Mouse (Mus musculus): ENCODE results near the gene Brinp3. TPM values are rescaled to one million over a fixed set of nuclear protein-coding genes. Genes with fewer than 3 reads are reported as not detected.
"Not testable (repeated sequence)": the region's sequence is repeated elsewhere in the genome, so short reads cannot be mapped to it uniquely, and the experiment has no call there.

The Brinp3 gene
- polyA plus RNA-seq, 1 experiment, result 1.1 TPM

GRCm38 (mm10) chr1:146719556-146719955 is 225.0 kb downstream of the Brinp3 start:
- no peaks in the 10 kb centered on the region for H3K79me2 ChIP-seq (ENCODE audit: control insufficient read depth, insufficient read depth)
- H3K27me3 ChIP-seq (ENCODE audit: control insufficient read depth, insufficient read depth, insufficient read length), result no peaks in the 10 kb centered on the region
- no peak overlapping the region for H3ac ChIP-seq (ENCODE audit: control insufficient read depth, insufficient read length, low read depth)
- no peaks in the 10 kb centered on the region for H3K36me3 ChIP-seq (ENCODE audit: control insufficient read depth, insufficient read depth)
- H3K4me3 ChIP-seq (ENCODE audit: insufficient read depth, poor library complexity, severe bottlenecking), result no peak overlapping the region
- no peak for TF ChIP-seq MYOD1 (IDR thresholded peaks at IDR 0.05; ENCODE audit: control insufficient read depth, insufficient read length, low read depth)
- no peak for TF ChIP-seq FOSL1 (IDR thresholded peaks at IDR 0.05; ENCODE audit: insufficient read depth, low read length, poor library complexity, severe bottlenecking)
- no peak for TF ChIP-seq CEBPB (IDR thresholded peaks at IDR 0.05; ENCODE audit: low read depth)
- TF ChIP-seq USF1 (IDR thresholded peaks at IDR 0.05; ENCODE audit: low read depth), result no peak
- TF ChIP-seq MYOG (IDR thresholded peaks at IDR 0.05; ENCODE audit: control insufficient read depth, extremely low read depth, insufficient read length), result no peak
- TF ChIP-seq MAX (IDR thresholded peaks at IDR 0.05), result no peak
- no peak for TF ChIP-seq CTCF (IDR thresholded peaks at IDR 0.05; ENCODE audit: control insufficient read depth, insufficient read depth, insufficient read length)
- no peaks in the 10 kb centered on the region for H3K79me3 ChIP-seq (ENCODE audit: low read depth)

GRCm38 (mm10) chr1:146724784-146725513 is 230.4 kb downstream of the Brinp3 start:
- H3K4me3 ChIP-seq (ENCODE audit: insufficient read depth, poor library complexity, severe bottlenecking), result not testable (repeated sequence)

GRCm38 (mm10) chr1:146751066-146751465 is 256.5 kb downstream of the Brinp3 start:
- H3K79me3 ChIP-seq (ENCODE audit: low read depth), result no peaks in the 10 kb centered on the region
- TF ChIP-seq MYOD1 (IDR thresholded peaks at IDR 0.05; ENCODE audit: control insufficient read depth, insufficient read length, low read depth) (no peak), CTCF (IDR thresholded peaks at IDR 0.05; ENCODE audit: control insufficient read depth, insufficient read depth, insufficient read length) (no peak), USF1 (IDR thresholded peaks at IDR 0.05; ENCODE audit: low read depth) (no peak), FOSL1 (IDR thresholded peaks at IDR 0.05; ENCODE audit: insufficient read depth, low read length, poor library complexity, severe bottlenecking) (no peak), MYOG (IDR thresholded peaks at IDR 0.05; ENCODE audit: control insufficient read depth, extremely low read depth, insufficient read length) (no peak), CEBPB (IDR thresholded peaks at IDR 0.05; ENCODE audit: low read depth) (no peak), MAX (IDR thresholded peaks at IDR 0.05) (no peak)
- H3K36me3 ChIP-seq (ENCODE audit: control insufficient read depth, insufficient read depth), result no peaks in the 10 kb centered on the region
- no peak overlapping the region for H3K4me3 ChIP-seq (ENCODE audit: insufficient read depth, poor library complexity, severe bottlenecking)
- no peak overlapping the region for H3ac ChIP-seq (ENCODE audit: control insufficient read depth, insufficient read length, low read depth)
- H3K27me3 ChIP-seq (ENCODE audit: control insufficient read depth, insufficient read depth, insufficient read length), result no peaks in the 10 kb centered on the region
- H3K79me2 ChIP-seq (ENCODE audit: control insufficient read depth, insufficient read depth), result no peaks in the 10 kb centered on the region

More at GRCm38 (mm10) chr1:146724784-146725513, 230.4 kb downstream of the Brinp3 start:
- not testable (repeated sequence) for H3K36me3 ChIP-seq (ENCODE audit: control insufficient read depth, insufficient read depth); H3ac ChIP-seq (ENCODE audit: control insufficient read depth, insufficient read length, low read depth); H3K79me3 ChIP-seq (ENCODE audit: low read depth); H3K27me3 ChIP-seq (ENCODE audit: control insufficient read depth, insufficient read depth, insufficient read length); H3K79me2 ChIP-seq (ENCODE audit: control insufficient read depth, insufficient read depth)

GRCm38 (mm10) chr1:146783259-146783658 is 288.7 kb downstream of the Brinp3 start:
- no peaks in the 10 kb centered on the region for H3K36me3 ChIP-seq (ENCODE audit: control insufficient read depth, insufficient read depth)
- no peaks in the 10 kb centered on the region for H3K79me2 ChIP-seq (ENCODE audit: control insufficient read depth, insufficient read depth)
- H3K4me3 ChIP-seq (ENCODE audit: insufficient read depth, poor library complexity, severe bottlenecking), result no peak overlapping the region
- H3ac ChIP-seq (ENCODE audit: control insufficient read depth, insufficient read length, low read depth), result no peak overlapping the region
- H3K27me3 ChIP-seq (ENCODE audit: control insufficient read depth, insufficient read depth, insufficient read length), result no peaks in the 10 kb centered on the region
- no peak for TF ChIP-seq CTCF (IDR thresholded peaks at IDR 0.05; ENCODE audit: control insufficient read depth, insufficient read depth, insufficient read length)
- H3K79me3 ChIP-seq (ENCODE audit: low read depth), result no peaks in the 10 kb centered on the region

GRCm38 (mm10) chr1:146787236-146787635 is 292.7 kb downstream of the Brinp3 start:
- no peaks in the 10 kb centered on the region for H3K79me2 ChIP-seq (ENCODE audit: control insufficient read depth, insufficient read depth)
- TF ChIP-seq MAX (IDR thresholded peaks at IDR 0.05) (no peak), CEBPB (IDR thresholded peaks at IDR 0.05; ENCODE audit: low read depth) (no peak)
- H3K4me3 ChIP-seq (ENCODE audit: insufficient read depth, poor library complexity, severe bottlenecking), result no peak overlapping the region
- no peaks in the 10 kb centered on the region for H3K79me3 ChIP-seq (ENCODE audit: low read depth)
- no peaks in the 10 kb centered on the region for H3K27me3 ChIP-seq (ENCODE audit: control insufficient read depth, insufficient read depth, insufficient read length)
- H3ac ChIP-seq (ENCODE audit: control insufficient read depth, insufficient read length, low read depth), result no peak overlapping the region
- no peaks in the 10 kb centered on the region for H3K36me3 ChIP-seq (ENCODE audit: control insufficient read depth, insufficient read depth)

GRCm38 (mm10) chr1:146792826-146793225 is 298.3 kb downstream of the Brinp3 start:
- Histone ChIP-seq H3K36me3 (ENCODE audit: control insufficient read depth, insufficient read depth) (no peaks in the 10 kb centered on the region), H3K4me3 (ENCODE audit: insufficient read depth, poor library complexity, severe bottlenecking) (no peak overlapping the region), H3K79me3 (ENCODE audit: low read depth) (no peaks in the 10 kb centered on the region), H3K27me3 (ENCODE audit: control insufficient read depth, insufficient read depth, insufficient read length) (no peaks in the 10 kb centered on the region), H3K79me2 (ENCODE audit: control insufficient read depth, insufficient read depth) (no peaks in the 10 kb centered on the region), H3ac (ENCODE audit: control insufficient read depth, insufficient read length, low read depth) (no peak overlapping the region)
- no peak for TF ChIP-seq CTCF (IDR thresholded peaks at IDR 0.05; ENCODE audit: control insufficient read depth, insufficient read depth, insufficient read length)
- no peak for TF ChIP-seq MYOG (IDR thresholded peaks at IDR 0.05; ENCODE audit: control insufficient read depth, extremely low read depth, insufficient read length)
- no peak for TF ChIP-seq FOSL1 (IDR thresholded peaks at IDR 0.05; ENCODE audit: insufficient read depth, low read length, poor library complexity, severe bottlenecking)
- TF ChIP-seq MYOD1 (IDR thresholded peaks at IDR 0.05; ENCODE audit: control insufficient read depth, insufficient read length, low read depth), result no peak
- TF ChIP-seq MAX (IDR thresholded peaks at IDR 0.05), result no peak
- no peak for TF ChIP-seq CEBPB (IDR thresholded peaks at IDR 0.05; ENCODE audit: low read depth)
- TF ChIP-seq USF1 (IDR thresholded peaks at IDR 0.05; ENCODE audit: low read depth), result no peak

Measured in C2C12 (cell line).